Mouse (Mus musculus): ENCODE measurements at regions not wholly inside any gene's neighbourhood (a gene's known extent, or its start where the extent isn't known, plus 50 kb on each side); places are given as distances from the start of the nearest gene placed in this dataset.
"Not testable (repeated sequence)": the region's sequence is repeated elsewhere in the genome, so short reads cannot be mapped to it uniquely, and the experiment has no call there.

DNA sequence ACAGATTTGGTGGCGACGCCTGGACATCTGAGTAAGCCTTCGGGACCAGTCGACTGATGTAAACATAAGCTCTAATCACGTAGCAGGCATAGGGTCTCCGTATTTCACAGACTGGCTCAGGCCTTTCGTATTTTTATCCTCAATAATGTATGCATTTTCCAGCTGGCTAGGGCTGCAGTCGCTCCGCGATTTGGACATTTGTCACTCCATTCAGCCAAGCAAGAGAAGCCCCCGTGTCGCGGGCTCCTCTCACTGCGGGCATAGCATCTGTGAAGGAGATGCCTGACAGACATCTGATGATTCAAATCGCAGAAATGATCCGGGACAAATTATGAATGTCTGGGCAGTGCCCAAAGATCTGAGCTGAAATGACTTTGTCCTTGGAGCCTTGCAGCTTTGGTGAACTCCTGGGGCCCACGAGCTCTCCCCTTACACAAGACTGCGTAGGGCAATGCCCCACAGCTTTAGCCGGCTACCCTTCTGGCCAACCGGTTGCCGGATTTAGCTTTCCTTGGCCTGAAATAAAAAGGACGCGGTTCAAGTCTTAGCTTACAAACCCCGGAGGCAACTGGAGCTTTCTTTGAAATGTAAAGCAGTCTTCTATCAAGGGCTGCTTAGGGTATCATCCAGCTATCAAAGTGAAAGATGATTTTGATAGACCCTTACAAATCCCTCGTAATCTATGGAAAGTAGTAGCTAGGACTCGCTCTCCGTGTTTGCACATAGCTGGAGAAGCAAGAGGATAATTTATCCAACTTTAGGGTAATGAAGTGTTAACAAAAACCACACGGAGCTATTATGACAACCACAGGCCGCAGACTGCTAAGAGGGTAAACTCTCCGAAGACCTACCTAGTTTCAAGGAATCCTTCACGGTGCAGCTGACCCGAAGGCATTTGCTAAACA is 270.6 kb downstream of the Etnk1 start:
- no peak for DNase-seq (ENCODE audit: low spot score)

GRCm38 (mm10) chr6:143438272-143438591 is 271.2 kb downstream of the Etnk1 start:
- DNase-seq (ENCODE audit: low spot score) = no peak

- no peak for DNase-seq (ENCODE audit: low spot score)
These were observed 272.5 kb downstream of the Etnk1 start for GRCm38 (mm10) chr6:143439484-143439883.

- no peak for DNase-seq (ENCODE audit: low spot score)
These were observed 273.4 kb downstream of the Etnk1 start for GRCm38 (mm10) chr6:143440237-143440950.

DNA sequence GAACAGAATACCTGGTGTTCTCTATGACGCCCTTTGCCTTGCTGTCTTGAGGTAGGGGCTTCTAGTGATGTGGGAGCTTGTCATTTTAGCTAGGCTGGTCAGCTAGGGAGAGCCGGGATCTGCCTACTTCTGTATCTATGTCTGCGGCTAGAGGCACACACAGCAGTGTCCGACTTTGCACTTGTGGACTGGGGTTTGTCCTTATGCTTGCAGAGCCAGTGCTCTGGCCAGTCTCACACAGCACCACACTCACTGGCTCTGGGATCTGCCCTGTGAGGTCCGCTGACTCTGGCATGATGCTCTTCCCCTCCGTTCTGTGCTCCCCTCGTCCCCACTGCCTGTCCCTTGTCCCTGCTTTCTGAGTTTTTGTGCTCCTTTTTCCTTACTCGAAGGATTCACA is 275.3 kb downstream of the Etnk1 start:
- no peak for DNase-seq (ENCODE audit: low spot score)

GRCm38 (mm10) chr6:143443446-143443845 is 276.4 kb downstream of the Etnk1 start:
- DNase-seq (ENCODE audit: low spot score) = no peak

GRCm38 (mm10) chr6:143444782-143445181 is 277.8 kb downstream of the Etnk1 start:
- no peak for DNase-seq (ENCODE audit: low spot score)

DNA sequence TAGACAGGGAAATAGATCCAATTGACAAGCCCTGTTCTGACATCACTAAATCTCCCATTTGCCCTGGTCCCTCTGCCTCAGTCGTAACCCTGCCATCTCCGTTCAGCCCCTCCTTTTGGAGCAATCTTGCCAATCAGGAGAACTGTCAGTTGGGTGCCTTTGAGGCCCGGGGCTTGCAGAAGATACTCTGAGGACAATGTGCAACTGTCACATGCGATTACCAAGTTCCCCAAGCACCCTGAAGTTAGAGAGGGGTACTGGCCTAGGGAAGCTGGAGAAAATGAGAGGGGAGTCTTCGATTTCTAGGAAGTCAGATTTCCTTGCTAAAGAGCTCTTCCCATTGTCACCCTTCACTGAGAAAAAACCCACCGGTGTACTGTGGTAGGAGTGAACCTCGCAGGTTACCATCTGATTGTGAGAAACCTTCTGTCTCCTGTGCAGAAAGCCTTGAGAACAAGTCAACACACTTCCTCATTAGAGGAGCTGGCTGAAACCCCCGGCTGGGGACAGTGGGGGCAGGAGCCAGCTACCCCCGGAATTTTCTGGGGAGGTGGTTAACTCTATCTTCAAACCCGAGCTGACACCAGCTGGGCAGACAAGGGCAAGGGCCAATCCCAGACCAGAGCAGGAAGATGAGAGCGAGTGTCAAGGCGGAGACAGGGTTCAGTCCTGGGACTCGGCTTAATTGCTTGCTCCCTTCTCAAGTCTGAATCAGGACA is 279.0 kb downstream of the Etnk1 start:
- DNase-seq (ENCODE audit: low spot score) = no peak

GRCm38 (mm10) chr6:143447060-143447459 is 280.0 kb downstream of the Etnk1 start:
- DNase-seq (ENCODE audit: low spot score) = no peak

DNA sequence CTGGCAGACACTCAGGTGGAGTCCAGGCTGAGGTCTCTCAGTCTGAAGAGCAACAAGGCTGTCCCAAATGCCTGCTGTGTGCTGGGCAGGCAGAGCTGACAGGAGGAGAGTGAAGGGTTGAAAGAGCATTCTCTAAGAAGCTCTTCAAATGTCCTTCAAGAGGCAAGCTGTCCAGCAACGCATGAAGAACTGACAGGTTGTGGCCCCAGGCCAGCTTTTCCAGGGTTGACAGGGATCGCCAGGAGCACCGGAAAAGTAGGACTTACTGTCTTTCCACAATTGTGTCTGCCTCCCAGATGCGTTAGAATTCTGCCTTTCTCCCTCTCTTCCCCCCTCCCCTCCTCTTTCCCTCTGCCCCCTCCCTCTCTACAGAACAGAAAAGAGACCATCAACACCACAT is 282.1 kb downstream of the Etnk1 start:
- DNase-seq (ENCODE audit: low spot score) = no peak

- DNase-seq (ENCODE audit: low spot score) = no peak
These were observed 284.8 kb downstream of the Etnk1 start for GRCm38 (mm10) chr6:143451869-143452268.

DNA sequence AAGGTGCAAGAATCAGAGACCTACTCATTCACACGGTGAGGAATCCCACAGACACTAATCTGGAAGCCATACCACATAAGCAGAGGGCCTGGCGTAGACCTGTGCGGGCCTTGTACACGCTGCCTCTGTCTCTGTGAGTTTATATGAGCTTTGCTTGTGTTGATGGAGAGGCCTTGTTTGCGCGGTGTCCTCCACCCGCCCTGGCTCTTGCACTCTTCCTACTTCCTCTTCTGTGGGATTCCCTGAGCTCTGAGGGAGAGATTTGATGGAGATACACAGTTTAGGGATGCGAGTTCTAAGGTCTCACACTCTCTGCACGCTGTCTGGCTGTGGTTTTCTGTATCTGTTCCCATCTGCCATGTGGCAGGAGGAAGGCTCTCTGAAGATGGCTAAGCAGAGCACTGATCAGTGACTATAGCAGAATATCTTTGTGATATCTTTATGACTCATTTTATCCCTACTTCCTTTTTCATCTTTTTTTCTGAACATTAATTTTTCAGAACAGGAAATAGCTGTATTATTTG is 287.7 kb downstream of the Etnk1 start:
- no peak for DNase-seq (ENCODE audit: low spot score)

DNA sequence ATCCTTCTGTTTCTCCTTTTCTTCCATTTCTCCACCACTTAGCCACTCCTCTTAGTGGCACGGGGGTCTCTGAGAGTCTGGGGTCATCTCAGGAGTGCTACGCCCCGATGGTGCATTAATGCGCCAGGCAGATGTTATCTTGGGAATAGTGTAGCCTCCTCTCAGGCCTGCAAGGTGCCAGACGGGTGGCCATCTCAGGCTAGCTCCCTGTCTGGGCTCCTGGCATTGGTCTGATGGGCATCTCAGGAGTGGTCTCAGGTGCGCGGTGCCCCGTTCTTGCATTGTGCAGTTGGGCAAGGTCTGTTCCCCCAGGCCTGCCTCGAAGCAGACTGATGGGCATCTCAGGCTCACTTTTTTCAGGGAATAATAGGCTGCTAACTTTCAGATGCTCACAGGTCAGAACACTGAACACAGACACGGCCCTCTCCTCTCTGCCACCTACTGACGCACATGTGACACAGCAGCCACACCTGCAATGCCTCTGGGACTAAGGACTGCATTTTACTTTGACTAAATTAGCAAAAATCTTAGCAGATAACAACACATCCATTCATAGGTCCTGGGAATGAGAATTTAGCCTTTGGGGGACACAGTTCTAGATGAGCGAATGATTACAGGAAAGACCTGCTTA is 298.0 kb downstream of the Etnk1 start:
- DNase-seq (ENCODE audit: low spot score) = no peak

DNA sequence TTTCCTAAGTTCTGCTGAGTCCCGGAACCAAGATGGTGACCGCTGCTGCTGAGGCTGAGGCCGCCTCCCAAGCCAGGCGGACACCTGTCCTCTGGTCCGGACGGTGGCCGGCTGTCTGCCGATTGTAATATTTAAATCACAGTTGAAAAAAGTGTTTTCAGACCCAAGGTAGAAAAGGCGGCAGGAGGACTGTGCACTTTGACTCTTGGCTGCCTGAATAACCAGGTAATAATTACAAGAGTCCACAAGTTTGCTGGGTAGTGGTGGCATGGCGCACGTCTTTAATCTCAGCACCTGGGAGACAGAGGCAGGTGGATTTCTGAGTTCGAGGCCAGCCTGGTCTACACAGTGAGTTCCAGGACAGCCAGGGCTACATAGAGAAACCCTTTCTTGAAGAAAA is 305.7 kb downstream of the Etnk1 start:
- DNase-seq (ENCODE audit: low spot score) = not testable (repeated sequence)

DNA sequence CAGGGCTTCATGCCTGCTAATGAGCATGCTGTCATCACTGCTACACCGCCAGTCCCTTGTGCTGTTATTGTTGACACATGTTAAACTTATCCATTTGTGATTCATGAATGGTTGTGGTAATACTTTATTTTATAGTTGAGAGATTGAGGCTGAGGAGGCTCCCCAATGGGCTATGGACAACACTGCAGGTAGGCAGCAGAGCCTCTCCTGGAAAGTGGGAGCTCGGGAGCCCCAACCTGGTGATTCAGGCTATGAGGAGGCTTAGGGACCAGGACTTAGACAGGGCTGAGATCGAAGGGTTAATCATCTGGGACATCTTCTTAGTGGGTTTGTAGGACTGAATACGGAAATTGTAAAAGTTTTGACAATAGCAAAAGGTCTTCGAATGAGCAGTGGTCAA is 307.4 kb downstream of the Etnk1 start:
- no peak for DNase-seq (ENCODE audit: low spot score)

DNA sequence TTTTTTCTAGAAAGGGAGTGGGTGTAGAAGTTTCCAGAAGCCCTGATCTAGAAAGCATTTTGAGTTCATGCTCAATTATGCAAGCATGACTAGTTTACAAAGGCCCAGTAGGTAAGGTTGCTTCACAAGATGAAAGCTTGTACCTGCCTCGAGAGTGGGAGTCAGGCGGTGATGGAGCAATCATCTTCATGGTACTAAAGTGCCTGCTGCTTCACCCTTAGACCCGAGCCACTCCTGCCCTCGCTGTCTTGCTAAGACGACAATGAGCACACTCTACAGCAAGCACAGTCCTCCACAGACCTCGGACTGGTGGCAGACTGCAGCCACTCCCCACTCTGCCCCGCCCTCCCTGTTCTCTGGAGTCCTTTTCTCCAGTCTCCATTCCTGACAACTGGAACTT is 308.3 kb downstream of the Etnk1 start:
- no peak for DNase-seq (ENCODE audit: low spot score)

- DNase-seq (ENCODE audit: low spot score) = no peak
These were observed 310.4 kb downstream of the Etnk1 start for GRCm38 (mm10) chr6:143477396-143477795.

DNA sequence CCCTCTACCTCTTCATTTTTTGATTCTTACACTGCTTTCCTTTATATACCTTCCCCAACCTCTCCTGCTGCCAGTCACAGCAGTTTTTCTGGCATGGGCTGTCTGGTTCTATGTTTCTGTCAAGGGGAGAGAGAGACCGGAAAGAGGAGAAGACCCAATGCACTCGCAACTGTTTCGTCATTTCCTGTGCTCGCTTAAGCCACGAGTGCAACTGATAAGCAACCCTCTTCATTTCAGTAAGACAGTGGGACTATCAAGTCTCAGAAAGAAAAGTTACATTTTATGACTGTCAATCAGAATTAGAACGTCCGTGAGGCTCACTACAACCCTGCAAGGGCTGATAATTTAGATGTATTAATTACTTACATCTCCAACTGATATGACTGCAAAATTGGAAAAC is 312.2 kb downstream of the Etnk1 start:
- no peak for DNase-seq (ENCODE audit: low spot score)

DNA sequence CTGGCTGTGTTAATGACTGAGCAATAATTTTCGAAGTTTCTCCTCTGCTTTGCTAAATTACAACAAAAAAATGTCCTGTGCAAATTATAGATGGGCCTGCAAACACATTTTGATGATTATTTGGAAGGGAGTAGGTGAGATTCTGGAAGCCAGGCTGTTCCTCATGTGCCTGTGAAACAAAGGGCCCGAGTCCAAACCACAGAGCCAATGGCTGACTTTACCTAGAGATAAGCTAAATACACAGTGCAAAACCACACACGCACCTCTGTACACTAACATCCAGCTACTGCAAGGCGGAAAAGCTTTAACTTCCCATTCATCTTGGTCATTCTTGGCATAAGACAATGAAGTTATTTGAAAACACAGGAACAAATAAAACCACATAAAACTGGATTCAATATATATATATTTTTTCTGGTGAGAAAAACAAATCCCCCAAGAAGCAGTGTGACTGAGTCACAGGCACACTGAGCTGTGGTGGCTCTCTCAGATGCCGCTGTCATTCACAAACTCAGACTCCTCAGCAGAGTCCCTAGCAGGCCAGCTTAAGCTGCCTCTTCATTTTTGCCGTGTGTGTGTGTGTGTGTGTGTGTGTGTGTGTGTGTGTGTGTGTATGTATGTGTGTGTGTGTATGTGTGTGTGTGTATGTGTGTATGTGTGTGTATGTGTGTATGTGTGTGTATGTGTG is 312.8 kb downstream of the Etnk1 start:
- no peak for DNase-seq (ENCODE audit: low spot score)

DNA sequence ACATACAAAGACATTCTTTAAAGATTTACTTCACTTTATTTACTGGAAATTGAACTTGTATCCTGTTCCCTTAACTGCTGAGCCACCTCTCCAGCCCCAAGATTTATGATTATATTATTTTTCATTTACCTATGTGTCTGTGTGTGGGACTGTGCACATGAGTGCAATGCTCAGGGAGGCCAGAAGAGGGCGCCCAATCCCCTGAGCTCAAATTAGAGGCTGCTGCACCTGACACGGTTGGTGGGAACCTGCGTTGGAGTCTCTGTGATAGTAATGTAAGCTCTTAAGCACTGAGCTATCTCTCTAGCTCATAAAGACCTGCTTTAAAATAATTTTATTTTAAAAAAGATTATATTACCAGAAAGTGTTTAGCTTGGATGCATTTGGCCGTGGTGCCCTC is 315.3 kb downstream of the Etnk1 start:
- no peak for DNase-seq (ENCODE audit: low spot score)

DNA sequence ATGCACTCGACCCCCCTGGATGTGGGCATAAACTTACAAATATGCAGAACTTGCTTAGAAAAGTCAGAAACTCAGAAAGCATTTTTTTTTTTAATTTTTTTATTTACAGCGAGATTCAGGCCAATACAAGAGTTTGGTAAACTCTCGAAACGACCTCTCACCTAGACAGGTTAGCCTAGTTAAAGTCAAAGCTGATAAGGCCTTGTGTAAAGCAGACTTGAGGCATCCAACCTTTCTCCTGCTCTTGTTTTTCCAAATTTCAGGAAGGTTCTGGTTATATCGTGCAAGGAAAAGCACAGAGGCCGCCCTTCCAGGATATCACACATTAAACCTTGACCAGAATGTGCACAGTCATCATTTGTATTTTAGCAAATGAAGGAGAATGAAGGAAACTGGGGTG is 315.8 kb downstream of the Etnk1 start:
- DNase-seq (ENCODE audit: low spot score) = no peak

GRCm38 (mm10) chr6:143484941-143485340 is 317.9 kb downstream of the Etnk1 start:
- no peak for DNase-seq (ENCODE audit: low spot score)
